Mouse (Mus musculus): ENCODE results near the gene Slc46a2.
A peak's percentile ranks its signal among the peaks of the same experiment; 100 is the strongest.

Gene Slc46a2

DNA sequence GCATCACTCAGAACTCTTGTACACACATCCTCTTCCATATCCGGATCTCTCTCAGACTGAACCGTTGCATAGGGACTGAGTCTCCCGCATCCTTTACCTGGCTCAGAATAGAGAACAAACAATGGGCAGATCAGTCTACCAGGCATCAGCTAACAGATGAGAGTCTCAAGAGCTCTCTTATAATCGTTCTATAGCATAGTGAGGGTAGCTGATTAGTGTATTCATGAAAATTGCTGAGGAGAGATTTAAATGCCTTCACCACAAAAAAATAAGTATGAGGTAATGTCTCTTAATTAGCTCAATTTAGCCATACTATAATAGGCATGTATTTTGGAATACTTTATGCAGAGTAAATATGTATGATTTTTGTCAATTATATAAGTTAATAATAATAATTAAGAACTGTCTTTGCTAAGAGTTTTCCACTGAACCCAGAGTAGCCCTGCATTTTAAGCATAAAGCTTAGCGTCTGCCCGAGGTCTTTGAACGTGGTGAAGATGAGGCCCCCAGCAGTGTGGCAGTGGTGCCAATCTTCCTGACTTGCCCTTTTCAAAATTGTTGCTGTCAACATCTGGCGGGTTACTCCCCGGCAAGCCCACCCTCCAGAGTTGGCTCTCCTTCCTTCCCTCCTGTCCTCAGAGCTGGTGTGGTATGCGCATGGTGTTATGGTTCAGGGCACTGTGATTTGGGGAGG is 23.0 kb downstream of the Slc46a2 start:
- no peak for DNase-seq (ENCODE audit: low spot score in 2 of 2)

DNA sequence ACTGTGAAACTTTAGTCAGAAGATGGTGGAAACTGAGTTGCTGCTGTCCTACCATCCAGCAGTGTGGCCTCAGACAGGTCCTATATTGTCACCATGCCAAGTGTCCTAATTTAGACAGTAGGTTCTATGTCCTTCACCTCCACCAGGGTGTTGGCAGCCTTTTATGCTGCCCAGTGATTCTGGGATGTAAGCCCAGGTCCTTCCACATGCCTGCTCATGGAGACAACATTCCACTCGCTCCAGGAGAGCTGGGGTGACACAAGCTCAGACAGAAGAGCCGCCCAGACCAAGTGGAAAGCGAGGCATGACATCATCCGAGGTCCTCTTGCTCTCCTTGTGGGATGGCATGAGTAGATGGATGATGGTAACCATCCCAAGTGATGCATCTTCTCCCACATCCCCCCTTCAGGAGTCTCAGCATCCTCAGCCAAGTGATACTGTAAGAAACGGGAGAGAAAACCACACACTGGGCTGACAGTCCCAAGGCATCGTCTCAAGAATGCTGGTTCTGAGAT is 24.7 kb downstream of the Slc46a2 start:
- no peak for DNase-seq (ENCODE audit: low spot score in 2 of 2)

DNA sequence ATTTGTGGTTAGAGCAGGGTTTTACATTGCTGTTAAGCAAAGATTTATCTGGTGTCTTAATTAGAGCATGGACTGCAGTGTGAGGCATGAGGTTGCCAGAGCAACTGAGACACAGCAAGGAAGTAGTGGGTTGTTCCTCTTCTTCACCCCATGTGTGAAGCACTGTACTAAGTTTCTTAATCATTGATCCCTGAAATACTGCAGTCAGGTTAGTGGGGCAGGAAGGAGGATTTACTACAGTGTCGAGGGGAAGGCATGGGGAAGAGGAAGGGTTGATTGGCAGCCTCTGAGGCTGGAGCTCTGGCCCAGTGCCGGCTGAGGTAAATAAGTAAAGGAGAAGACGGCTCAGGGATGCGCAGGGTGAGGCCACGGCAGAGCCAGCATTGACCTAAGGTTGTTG is 26.8 kb downstream of the Slc46a2 start:
- no peak for DNase-seq (ENCODE audit: low spot score in 2 of 2)

DNA sequence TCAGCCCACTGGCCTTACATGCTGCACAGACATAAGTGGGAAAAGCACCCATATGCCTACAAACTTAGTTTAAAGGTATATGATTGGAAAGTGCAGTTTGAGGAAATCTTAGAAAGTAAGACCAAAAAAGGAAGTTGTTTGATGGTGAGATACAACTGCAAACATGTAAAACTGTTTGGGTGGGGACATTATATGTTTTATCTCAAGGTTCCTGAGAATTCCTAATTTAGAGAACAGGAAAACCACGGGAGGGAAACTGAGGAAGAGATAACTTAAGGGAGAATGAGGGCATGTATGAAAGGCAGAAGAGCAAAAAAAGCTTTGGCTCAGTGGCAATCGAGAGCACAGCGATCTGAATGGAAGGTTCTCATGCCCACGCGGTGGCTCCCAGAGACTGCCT is 27.8 kb downstream of the Slc46a2 start:
- no peak for DNase-seq (ENCODE audit: low spot score in 2 of 2)

DNA sequence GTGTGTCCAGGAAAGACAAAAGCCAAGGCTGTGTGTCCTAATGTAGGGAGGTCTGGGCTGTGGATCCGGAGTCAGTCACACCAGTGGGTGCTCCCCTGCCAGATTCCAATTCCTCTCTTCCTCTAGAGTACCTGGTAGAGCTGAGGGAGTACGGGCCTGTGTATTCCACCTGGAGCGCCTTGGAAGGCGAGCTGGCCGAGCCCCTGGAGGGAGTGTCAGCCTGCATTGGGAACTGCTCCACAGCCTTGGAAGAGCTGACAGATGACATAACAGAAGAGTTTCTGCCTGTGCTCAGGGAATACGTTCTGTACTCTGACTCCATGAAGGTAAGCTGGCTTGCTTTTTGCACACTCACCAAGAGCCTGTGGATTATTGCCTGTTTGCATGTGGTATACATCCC is 28.6 kb downstream of the Slc46a2 start:
- DNase-seq (ENCODE audit: low spot score in 2 of 2) = no peak

DNA sequence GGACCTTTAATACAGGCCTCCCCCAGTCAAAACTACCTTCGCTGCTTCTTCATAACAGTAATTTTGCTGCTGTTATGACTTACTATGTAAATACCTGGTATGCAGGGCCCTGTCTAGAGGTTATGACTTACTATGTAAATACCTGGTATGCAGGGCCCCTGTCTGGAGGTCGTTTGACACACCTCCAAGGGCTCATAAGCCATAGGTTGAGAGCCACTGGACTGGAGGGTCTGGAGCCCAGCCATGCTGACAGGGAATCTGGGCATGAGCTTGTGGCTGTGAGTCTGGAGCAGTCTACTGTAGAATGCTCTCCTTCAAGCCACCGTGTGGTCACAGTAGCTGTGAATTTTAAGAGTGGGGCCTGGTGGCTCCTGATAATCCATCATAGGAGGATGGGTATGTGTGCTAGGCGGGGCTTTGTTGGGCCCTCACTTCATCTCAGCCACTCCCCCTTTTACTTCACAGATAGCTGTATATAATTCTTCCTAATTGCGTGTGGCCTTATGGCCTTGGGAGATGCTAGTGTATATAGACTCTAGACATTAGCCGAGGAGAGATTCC is 30.6 kb downstream of the Slc46a2 start:
- DNase-seq (ENCODE audit: low spot score in 2 of 2) = no peak

DNA sequence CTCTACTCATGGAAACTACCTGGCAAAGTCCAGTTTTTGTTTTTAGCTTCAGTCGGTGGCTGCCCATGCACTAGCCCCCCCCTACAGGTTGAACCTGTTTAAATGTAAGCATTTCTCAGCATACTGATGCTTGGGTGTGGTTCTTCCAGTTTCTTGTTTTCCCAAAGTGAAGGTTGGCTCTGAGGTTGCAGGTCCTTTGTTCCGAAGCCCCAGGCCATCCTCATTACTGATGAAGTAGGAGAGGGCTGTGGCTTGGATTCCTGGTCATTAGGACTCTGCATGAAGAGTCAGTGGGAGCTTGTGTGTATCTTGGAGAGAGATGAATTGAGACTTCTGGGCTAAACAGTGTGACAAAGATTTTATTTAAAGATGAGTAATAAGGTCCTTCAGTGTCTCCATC is 33.6 kb downstream of the Slc46a2 start:
- DNase-seq (ENCODE audit: low spot score in 2 of 2) = no peak

DNA sequence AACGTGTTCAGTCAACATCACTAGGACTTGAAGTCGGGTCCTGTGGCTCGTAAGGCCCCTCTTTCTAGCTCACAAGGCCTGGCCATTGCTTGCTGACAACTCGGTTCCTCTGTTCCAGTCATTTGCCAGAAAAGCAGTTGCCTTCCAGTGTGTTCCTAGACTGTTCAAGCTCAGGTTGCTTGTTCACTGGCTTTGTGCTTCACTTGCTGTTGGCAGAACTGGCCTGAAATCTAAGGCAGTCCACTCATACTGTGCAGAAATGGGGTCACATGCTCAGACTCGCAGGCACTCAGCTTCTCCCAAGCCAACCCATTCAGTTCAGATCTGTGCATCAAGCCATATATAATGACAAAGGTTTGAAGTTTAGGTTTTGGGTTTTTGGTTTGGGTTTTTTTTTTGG is 34.1 kb downstream of the Slc46a2 start:
- no peak for DNase-seq (ENCODE audit: low spot score in 2 of 2)

DNA sequence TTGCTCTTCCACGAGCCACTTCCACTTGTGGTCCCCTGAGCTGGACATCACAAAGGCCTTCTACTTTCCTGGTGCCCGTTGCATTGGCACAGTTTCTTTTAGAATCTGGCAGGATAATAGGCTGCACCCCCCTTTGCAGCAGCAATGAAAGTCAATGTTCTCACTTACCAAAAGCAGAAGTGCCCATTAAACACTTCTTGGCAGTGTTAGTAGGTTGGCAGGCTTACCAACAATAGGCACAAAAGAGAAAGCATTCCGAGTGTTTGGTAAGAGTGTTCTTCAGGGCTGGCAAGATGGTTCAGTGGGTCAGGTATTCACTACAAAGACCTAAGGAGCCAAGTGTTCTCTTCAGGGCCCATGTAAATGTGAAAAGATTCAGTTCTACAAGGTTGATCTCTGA is 35.4 kb downstream of the Slc46a2 start:
- no peak for DNase-seq (ENCODE audit: low spot score in 2 of 2)

DNA sequence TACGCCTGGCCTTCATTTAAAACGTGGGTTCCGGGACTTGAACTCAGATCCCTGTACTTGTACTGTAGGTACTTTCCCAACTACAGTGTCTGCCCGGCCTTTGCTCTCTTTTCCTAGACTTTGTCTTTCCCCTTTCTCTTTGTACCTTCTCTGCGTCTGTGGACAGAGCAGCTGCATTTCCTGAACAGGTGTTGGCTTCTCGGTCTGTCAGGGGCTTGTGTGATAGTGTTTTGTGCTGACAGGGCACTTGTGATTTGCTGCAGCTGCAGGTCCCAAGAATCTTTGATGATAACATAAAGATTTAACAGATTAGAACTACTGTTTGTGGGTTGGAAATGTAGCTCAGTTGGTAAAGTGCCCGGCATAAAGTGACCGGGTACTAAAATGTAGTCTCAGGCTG is 36.3 kb downstream of the Slc46a2 start:
- DNase-seq (ENCODE audit: low spot score in 2 of 2) = no peak

DNA sequence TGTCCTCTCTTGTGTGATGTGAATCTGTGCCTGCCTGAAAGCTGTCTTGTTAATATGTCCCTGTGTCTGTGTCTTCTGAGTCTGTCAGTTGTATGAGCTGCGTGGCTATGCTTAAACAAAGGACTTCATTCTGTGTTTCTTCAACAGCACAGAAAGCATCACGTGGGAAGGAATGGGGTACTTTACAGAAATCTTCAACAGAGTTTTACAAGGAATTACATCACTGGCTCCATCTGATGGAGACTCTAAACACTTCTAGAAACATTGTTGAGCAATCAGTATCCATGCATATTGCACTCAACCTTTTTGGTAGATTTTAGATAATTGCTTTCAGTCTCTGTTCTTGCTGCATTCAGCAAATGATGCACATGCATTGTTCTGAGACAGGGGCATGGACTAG is 37.8 kb downstream of the Slc46a2 start:
- no peak for DNase-seq (ENCODE audit: low spot score in 2 of 2)

DNA sequence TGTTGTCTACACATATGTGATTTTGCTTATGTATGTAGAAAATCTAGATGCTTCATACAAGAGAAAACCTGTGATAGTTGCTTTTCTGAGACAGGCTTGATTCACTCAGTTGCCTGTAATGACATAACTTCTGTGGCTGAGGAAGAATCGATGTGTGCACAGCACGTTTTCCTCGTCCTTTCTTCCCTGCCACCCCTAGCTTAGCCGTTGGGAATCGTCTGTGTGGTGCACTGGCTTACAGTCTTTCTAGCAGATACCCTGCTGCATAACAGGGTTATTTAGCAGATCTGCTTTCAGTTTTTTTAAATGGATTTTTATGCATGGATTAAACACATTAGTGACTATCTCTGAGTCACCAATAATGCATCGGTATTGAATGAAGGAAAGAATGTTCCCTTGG is 38.3 kb downstream of the Slc46a2 start:
- no peak for DNase-seq (ENCODE audit: low spot score in 2 of 2)

DNA sequence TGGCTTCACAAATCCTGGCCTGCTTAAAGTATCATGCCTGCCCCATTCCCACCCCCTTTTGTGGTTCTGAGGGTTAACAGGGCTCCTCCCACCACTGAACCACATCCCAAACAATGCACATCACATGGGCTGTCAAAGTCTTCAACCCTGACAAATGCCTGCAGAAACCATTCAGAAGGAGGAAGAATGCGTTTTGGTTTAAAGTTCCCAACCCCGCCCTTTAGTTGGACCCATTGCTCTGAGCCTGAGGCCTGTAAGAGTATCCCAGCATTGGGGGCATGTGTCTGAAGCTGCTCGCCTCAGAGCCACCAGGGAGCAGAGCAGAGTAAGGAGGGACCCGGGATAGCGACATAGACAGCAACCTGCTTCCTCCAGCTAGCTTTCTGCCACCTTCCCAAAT is 41.0 kb downstream of the Slc46a2 start:
- no peak for DNase-seq (ENCODE audit: low spot score in 2 of 2)

DNA sequence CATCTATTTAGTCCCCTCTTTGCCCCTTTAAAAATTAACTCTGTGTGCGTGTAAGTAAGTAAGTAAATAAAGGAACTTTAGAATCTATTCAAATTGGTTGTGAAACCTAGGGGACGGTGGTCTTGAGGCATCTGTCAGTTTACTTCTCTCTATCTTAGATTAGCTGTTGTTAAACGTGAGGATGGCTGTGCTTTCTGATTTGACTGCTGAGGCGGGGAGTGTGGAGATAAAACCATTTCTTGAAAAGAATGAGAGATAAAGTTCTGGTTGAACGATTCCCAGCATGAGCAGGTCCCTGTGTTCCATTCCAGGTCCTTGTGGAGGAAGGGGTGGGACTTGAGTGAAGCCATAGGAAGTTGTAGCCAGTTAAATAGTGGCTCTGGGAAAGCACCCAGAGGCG is 41.6 kb downstream of the Slc46a2 start:
- no peak for DNase-seq (ENCODE audit: low spot score in 2 of 2)

DNA sequence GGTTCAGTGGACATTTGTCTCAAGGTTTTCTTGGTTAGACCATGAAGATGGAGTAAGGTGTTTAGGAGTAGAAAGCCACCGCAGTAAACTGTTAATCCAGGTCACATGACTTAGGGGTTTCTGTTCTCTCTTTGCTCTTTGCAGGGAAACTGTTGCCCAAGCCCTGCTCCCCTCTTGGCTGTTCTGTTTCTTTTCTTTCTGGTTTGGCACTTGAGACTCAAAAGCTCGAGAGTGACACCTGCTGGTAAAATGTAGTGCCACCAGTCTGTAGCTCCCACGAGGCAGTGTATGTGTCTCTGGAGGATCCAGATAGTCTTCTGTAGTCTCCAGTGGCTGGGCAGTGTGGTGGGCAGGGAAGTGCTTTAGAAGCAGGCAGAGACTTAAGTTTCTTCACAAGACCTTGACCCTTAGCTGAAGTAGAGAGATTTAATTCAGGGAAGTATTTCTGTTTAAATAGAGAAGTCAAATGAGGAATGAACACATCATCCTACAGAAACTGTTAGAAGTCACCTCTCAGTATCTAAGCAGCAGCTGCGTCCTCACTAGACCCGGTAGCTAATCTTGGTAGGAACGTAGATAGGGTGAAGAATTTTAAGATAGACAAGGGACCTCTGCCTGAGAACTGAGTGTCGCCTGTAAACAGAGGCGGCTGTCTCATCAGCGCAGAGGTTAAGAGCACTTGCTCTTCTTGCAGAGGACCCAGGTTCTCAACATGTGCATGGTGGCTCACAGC is 43.8 kb downstream of the Slc46a2 start:
- peak; percentile 38 to 69 for DNase-seq (ENCODE audit: low spot score in 2 of 2)

DNA sequence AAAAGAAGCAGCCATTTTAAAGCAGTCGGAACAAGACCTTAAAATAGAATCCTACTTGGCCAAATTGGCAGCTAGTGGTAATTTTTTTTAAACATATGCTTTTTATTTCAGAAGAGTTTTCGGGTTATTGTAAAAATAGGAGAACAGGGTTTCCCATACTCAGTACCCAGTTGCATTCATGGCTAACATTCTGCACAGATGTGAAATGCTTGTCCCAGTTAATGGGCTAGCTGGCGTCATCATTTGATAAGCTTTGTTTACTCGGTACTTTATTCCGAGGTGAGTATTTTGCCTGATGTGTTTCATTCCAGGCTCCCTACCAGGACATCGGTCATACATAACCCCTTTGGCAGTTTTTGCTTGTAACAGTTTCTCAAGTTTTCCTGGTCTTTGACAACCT is 44.4 kb downstream of the Slc46a2 start:
- DNase-seq (ENCODE audit: low spot score in 2 of 2) = no peak

DNA sequence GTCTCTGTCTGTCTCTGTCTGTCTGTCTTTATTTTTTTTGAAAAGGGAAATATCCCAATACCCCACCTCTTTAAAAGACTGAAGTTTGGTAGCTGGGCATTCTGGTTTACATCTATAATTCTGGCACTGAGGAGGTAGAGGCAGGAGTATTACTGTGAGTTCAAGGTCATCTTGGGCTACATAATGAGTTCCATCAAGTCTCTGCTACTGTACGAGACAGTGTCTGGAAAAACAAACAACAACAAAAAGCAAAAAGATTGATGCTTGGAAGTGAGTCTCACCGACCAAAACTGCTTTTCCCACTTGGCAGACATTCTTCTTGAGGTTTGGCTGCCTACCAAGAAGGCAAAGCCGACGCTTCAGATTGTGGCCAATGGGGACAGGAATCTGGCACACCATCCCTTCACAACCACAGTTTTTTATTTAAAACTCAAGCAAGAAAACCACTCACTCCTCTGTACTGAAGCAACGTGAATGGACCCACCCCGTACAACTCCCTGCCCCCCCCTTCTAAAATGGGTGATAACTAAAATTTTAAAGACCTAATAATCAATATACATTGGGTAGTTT is 45.3 kb downstream of the Slc46a2 start:
- no peak for DNase-seq (ENCODE audit: low spot score in 2 of 2)

DNA sequence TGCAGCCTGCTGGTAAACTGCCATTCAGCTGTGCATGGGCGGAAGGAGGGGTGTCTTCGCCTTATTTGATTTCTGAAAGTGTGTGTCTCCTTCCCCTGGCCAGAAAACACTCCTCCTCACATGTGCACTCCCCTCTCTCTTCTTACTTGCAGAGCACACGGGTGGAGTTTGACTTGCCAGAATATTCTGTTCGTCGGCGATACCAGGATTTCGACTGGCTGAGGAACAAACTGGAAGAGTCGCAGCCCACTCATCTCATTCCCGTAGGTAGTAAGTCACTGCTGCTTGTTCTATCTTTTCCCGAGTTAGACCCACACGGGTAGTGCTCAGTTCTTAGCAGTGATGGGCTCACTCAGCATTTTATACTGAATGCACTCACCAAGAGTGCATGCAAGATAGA is 46.8 kb downstream of the Slc46a2 start:
- no peak for DNase-seq (ENCODE audit: low spot score in 2 of 2)

DNA sequence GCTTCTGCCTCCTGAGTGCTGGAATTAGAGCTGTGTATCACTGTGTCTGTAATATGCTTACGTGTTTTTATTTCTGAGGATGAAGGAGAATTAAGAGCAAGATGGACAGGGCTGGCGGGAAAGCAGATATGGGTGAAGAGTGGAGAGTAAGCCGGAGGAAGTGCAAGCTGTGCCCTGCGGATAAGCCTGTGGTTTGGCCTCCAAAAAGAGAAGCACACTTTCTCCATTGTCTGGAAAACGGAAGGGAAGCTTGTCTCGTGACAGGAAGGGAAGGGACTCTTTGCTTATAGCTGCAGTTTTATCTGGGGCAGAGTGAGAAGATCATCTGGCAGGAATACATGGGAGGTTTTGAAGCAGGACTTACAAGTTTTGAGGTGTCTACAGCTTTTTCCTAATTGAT is 51.0 kb downstream of the Slc46a2 start:
- no peak for DNase-seq (ENCODE audit: low spot score in 2 of 2)

DNA sequence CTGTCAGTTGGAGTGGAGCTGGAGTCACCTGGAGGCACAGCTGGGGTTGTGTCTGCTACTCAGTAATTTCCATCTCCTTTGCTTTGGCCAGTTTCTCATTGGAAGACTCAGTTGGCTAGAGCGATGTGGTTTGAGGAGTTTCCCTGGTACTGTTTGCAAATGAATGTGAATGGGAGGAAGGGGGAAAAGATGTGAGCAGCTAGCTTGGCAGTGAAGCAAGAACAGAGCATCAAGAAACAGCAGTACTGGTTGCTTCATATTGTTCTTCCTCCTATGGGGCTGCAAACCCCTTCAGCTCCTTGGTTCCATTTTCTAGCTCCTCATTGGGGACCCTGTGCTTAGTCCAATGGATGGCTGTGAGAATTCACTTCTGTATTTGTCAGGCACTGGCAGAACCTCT is 52.5 kb downstream of the Slc46a2 start:
- DNase-seq (ENCODE audit: low spot score in 2 of 2) = no peak

DNA sequence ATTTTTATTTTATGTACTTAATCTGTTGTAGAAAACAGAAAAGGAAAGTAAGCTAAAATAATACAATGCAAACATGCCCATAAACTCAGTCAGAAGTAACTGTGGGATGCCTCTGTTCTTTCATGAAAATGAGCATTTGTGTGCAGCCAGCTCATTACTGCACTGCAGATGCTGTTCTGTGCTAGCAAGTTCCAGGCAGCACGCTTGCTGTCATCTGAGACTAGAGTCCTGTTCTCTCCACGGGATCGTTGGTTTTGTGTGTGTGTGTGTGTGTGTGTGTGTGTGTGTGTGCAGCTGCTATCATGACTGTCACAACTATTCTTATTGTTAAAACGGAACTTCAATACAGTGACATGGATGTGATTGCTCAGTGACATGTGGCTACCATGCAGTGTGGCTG is 53.0 kb downstream of the Slc46a2 start:
- DNase-seq (ENCODE audit: low spot score in 2 of 2) = no peak

DNA sequence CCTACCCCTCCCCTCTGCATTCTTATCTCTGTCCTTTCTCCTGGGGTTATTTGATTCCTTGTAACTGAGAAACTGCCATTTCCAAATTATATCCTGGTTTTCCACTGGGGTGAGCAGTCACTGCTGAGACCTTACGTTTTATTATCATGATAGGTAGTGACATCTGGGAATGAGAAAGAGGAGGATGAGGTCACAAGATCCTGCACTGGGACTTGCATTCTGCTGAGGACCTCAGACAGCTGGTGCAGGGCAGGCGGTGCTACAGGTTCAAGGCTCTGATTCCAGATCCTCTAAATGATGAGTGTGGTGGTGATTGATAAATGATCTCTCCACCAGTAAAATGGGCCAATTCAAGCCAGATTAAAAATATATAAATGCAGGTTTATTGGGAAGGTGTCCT is 54.4 kb downstream of the Slc46a2 start:
- DNase-seq (ENCODE audit: low spot score in 2 of 2) = no peak

Data from spleen, postnatal 14 days (tissue).